Mouse (Mus musculus) liver, adult 10 weeks (tissue): ENCODE data around the gene Myo10. TPM values are rescaled to one million over a fixed set of nuclear protein-coding genes. Genes with fewer than 3 reads are reported as not detected.

Experiments
- polyA plus RNA-seq: library from polyadenylated mRNA; stranded (reverse); fragments of 350-450 nt; fragmentation: Illumina TruSeq; extraction: RNeasy Lipid Tissue Mini Kit (QIAGEN cat#74804); gene quantifications from one replicate; pipeline ENCODE4 v1.2.3, GENCODE M21; 2014; ENCODE audit warnings: low read depth, low replicate concordance

Gene Myo10
- 8.0 TPM for polyA plus RNA-seq

GRCm38 (mm10) chr15:25622200-25622866, at the start of gene Myo10:
TSS of gene Myo10 (plus strand) at chr15:25622525.

GRCm38 (mm10) chr15:25843086-25843991, 221.0 kb downstream of the Myo10 start, which contains the start of gene Retreg1:
TSS of gene Retreg1 (plus strand) at chr15:25843180.

Other genes starting within 250 kb of the Myo10 start
- gene Basp1, start 208.8 kb upstream of the Myo10 start, polyA plus RNA-seq, result 1.6 TPM
- gene Retreg1, start 220.7 kb downstream of the Myo10 start, polyA plus RNA-seq, result 172 TPM